Mouse (Mus musculus): Measurements from ENCODE around the gene Serac1. TPM values are rescaled to one million over a fixed set of nuclear protein-coding genes. Genes with fewer than 3 reads are reported as not detected.
A peak's percentile ranks its signal among the peaks of the same experiment; 100 is the strongest.

The Serac1 gene
- total and polyA plus RNA-seq, 3 experiments, result 4.1 to 5.9 TPM; not detected in 1

DNA sequence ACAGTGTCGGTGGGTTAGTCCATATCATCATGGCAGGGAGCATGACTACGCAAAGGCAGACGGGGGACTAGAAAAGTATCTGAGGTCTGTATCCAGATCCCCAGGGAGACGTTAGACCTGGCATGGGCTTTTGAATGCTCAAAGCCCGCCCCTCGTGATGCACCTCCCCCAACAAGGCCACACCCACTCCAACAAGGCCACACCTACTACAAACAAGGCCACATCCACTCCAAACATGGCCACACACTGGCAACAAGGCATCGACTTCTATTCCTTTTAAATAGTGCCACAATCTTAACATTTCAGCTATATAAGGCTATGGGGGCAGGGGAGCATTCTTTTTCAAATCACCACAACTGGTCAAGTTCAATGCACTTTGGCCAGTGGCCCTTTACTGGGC, 58.9 kb downstream of the Serac1 start:
- H3K9me3 ChIP-seq (replicated peaks; ENCODE audit: insufficient read depth, low read length), result no peaks in the 10 kb centered on the region
- H3K79me2 ChIP-seq (ENCODE audit: control insufficient read depth, insufficient read depth, low read length, poor library complexity), result no peaks in the 10 kb centered on the region
- peaks cover 0 to 5% of the 10 kb centered on the region in 2 experiments; a peak in 1 of 4 replicates for H3K36me3 ChIP-seq (ENCODE audit: control insufficient read depth in 1 of 2, insufficient read depth in 2 of 2, low read length in 2 of 2)
- H3K27ac ChIP-seq (ENCODE audit: control insufficient read depth, low read depth, low read length), result no peak overlapping the region
- no peak overlapping the region for H3K4me3 ChIP-seq (ENCODE audit: control insufficient read depth in 1 of 2, insufficient read depth in 1 of 2, low read depth in 2 of 2, low read length in 2 of 2)
- H3K4me1 ChIP-seq (ENCODE audit: control insufficient read depth in 1 of 2, insufficient read depth in 2 of 2, low read length in 2 of 2), result peaks cover 2 to 11% of the 10 kb centered on the region in 2 experiments; a peak in 3 of 4 replicates
- H3K9ac ChIP-seq (ENCODE audit: control insufficient read depth, low read depth, low read length, poor library complexity, severe bottlenecking), result no peak overlapping the region
- peak; percentile 55 for DNase-seq (ENCODE audit: low read depth, low spot score)
- H3K27me3 ChIP-seq (ENCODE audit: control insufficient read depth in 1 of 2, insufficient read depth in 2 of 2, low read length in 2 of 2), result no peaks in the 10 kb centered on the region
- TF ChIP-seq MYB (IDR thresholded peaks at IDR 0.05; ENCODE audit: low read depth, low read length) (no peak), MXI1 (IDR thresholded peaks at IDR 0.05; ENCODE audit: low read depth, low read length) (no peak), CHD1 (IDR thresholded peaks at IDR 0.05; ENCODE audit: low read depth, low read length) (no peak), BHLHE40 (IDR thresholded peaks at IDR 0.05; ENCODE audit: borderline replicate concordance, low read depth, low read length) (no peak), GABPA (IDR thresholded peaks at IDR 0.05; ENCODE audit: low read depth, low read length) (no peak), ZC3H11A (IDR thresholded peaks at IDR 0.05; ENCODE audit: low read depth, low read length) (no peak), CHD2 (IDR thresholded peaks at IDR 0.05; ENCODE audit: low read length) (no peak), EP300 (IDR thresholded peaks at IDR 0.05; ENCODE audit: low read depth in 1 of 2, low read length in 2 of 2) (no peak), POLR2A (IDR thresholded peaks at IDR 0.05; ENCODE audit: control insufficient read depth in 1 of 2, insufficient read depth in 1 of 2, low read depth in 1 of 2, low read length in 2 of 2, poor library complexity in 1 of 2) (no peak), USF1 (IDR thresholded peaks at IDR 0.05; ENCODE audit: low read depth, low read length) (no peak), JUND (IDR thresholded peaks at IDR 0.05; ENCODE audit: low read depth, low read length) (no peak), RCOR1 (IDR thresholded peaks at IDR 0.05; ENCODE audit: low read depth, low read length) (no peak), USF2 (IDR thresholded peaks at IDR 0.05; ENCODE audit: borderline replicate concordance in 1 of 2, insufficient read depth in 1 of 2, low read depth in 1 of 2, low read length in 2 of 2) (no peak), SMC3 (IDR thresholded peaks at IDR 0.05; ENCODE audit: low read depth, low read length) (no peak), E2F4 (IDR thresholded peaks at IDR 0.05; ENCODE audit: borderline replicate concordance, low read depth, low read length) (no peak), HCFC1 (IDR thresholded peaks at IDR 0.05; ENCODE audit: low read depth, low read length) (no peak), ZMIZ1 (IDR thresholded peaks at IDR 0.05; ENCODE audit: low read depth, low read length) (no peak), KAT2A (conservative IDR thresholded peaks at IDR 0.05; ENCODE audit: low read depth, low read length) (no peak)

DNA sequence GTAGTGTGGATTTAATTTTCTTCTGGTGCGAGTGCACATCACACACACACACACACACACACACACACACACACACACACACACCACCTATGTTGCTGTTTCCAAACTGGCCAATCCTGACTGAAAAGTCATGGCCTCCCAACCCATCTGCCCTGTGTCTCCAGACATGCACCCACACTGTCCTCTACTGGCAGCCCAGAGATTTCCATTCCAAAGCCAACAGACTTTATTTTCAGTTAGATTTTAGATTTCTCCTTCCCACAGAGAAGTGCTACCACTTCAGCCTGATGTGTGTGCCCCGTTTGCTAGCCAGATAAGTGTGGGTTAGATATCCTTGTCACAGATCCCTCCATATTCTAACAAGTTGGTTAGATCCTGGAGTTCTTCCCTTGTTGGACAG, 59.8 kb downstream of the Serac1 start:
- H3K9me3 ChIP-seq (replicated peaks; ENCODE audit: insufficient read depth, low read length), result no peaks in the 10 kb centered on the region
- peaks cover 0 to 5% of the 10 kb centered on the region in 2 experiments; a peak in 1 of 4 replicates for H3K36me3 ChIP-seq (ENCODE audit: control insufficient read depth in 1 of 2, insufficient read depth in 2 of 2, low read length in 2 of 2)
- peak; percentile 69 for DNase-seq (ENCODE audit: low read depth, low spot score)

More for the DNA sequence above, 59.8 kb downstream of the Serac1 start:
- no peaks in the 10 kb centered on the region for H3K27me3 ChIP-seq (ENCODE audit: control insufficient read depth in 1 of 2, insufficient read depth in 2 of 2, low read length in 2 of 2)
- H3K4me3 ChIP-seq (ENCODE audit: control insufficient read depth in 1 of 2, insufficient read depth in 1 of 2, low read depth in 2 of 2, low read length in 2 of 2), result peak overlapping the region in 1 of 2 experiments; percentile 9; a peak in 1 of 4 replicates
- no peak overlapping the region for H3K27ac ChIP-seq (ENCODE audit: control insufficient read depth, low read depth, low read length)
- H3K79me2 ChIP-seq (ENCODE audit: control insufficient read depth, insufficient read depth, low read length, poor library complexity), result no peaks in the 10 kb centered on the region
- TF ChIP-seq POLR2AphosphoS2 (IDR thresholded peaks at IDR 0.05; ENCODE audit: low read length) (no peak), SIN3A (IDR thresholded peaks at IDR 0.05; ENCODE audit: low read length) (0 out of 2 replicates have a peak, but pooled peaks have one; percentile 55), ELF1 (IDR thresholded peaks at IDR 0.05; ENCODE audit: low read depth, low read length) (no peak), RCOR1 (IDR thresholded peaks at IDR 0.05; ENCODE audit: low read depth, low read length) (0 out of 2 replicates have a peak, but pooled peaks have one; percentile 19), KAT2A (conservative IDR thresholded peaks at IDR 0.05; ENCODE audit: low read depth, low read length) (no peak), HCFC1 (IDR thresholded peaks at IDR 0.05; ENCODE audit: low read depth, low read length) (no peak), RAD21 (IDR thresholded peaks at IDR 0.05; ENCODE audit: low read depth, low read length) (peak; percentile 91), CTCF (IDR thresholded peaks at IDR 0.05 in 2 of 3, conservative IDR thresholded peaks at IDR 0.05 in 1 of 3; ENCODE audit: control insufficient read depth in 1 of 3, insufficient read depth in 1 of 3, low read depth in 2 of 3, low read length in 3 of 3, poor library complexity in 1 of 3, severe bottlenecking in 1 of 3) (peak; percentile 75 to 89 (median 82)), JUND (IDR thresholded peaks at IDR 0.05; ENCODE audit: low read depth, low read length) (no peak), MYB (IDR thresholded peaks at IDR 0.05; ENCODE audit: low read depth, low read length) (peak; percentile 58; the same call in 1 of the 2 replicates), SMC3 (IDR thresholded peaks at IDR 0.05; ENCODE audit: low read depth, low read length) (peak; percentile 81), ZC3H11A (IDR thresholded peaks at IDR 0.05; ENCODE audit: low read depth, low read length) (peak; percentile 71), EP300 (IDR thresholded peaks at IDR 0.05; ENCODE audit: low read depth in 1 of 2, low read length in 2 of 2) (peak in 1 of 2 experiments; percentile 52; a peak in 1 of 4 replicates)
- no peak overlapping the region for H3K9ac ChIP-seq (ENCODE audit: control insufficient read depth, low read depth, low read length, poor library complexity, severe bottlenecking)
- H3K4me1 ChIP-seq (ENCODE audit: control insufficient read depth in 1 of 2, insufficient read depth in 2 of 2, low read length in 2 of 2), result peaks cover 2 to 11% of the 10 kb centered on the region in 2 experiments; a peak in 3 of 4 replicates

Measured in MEL (cell line).